Mouse (Mus musculus): ENCODE measurements around the gene Olfr552.
"Not testable (repeated sequence)": the region's sequence is repeated elsewhere in the genome, so short reads cannot be mapped to it uniquely, and the experiment has no call there.

- TF ChIP-seq CTCF (IDR thresholded peaks at IDR 0.05; ENCODE audit: extremely low read depth, insufficient read length, insufficient replicate concordance, low read depth, low read length); POLR2A (IDR thresholded peaks at IDR 0.05; ENCODE audit: low read depth, low read length): not testable (repeated sequence)
These were observed 22.8 kb downstream of the Olfr552 start for GRCm38 (mm10) chr7:102620368-102620767.
